Mouse (Mus musculus) retina, adult 2 months (tissue): Measurements from ENCODE around the gene Marveld1.

Experiments used
- DNase-seq: peaks from one replicate; pipeline ENCODE4 v3.0.0-alpha.2; 2012; ENCODE audit warnings: low read depth, low spot score

The Marveld1 gene

GRCm38 (mm10) chr19:42170025-42170969 is 23.1 kb downstream of the Marveld1 start:
- peak; percentile 87 for DNase-seq

GRCm38 (mm10) chr19:42176841-42177240 is 29.6 kb downstream of the Marveld1 start:
- DNase-seq: no peak

GRCm38 (mm10) chr19:42177461-42177860 is 30.3 kb downstream of the Marveld1 start:
- no peak for DNase-seq

- DNase-seq: peak; percentile 64
These were observed 32.2 kb downstream of the Marveld1 start for GRCm38 (mm10) chr19:42179356-42179755.

- no peak for DNase-seq
These were observed 35.5 kb downstream of the Marveld1 start for GRCm38 (mm10) chr19:42182673-42183072.

GRCm38 (mm10) chr19:42189735-42190134 is 42.5 kb downstream of the Marveld1 start:
- DNase-seq: no peak

- peak; percentile 42 for DNase-seq
These were observed 43.3 kb downstream of the Marveld1 start for GRCm38 (mm10) chr19:42190494-42190893.

- no peak for DNase-seq
These were observed 46.1 kb downstream of the Marveld1 start for GRCm38 (mm10) chr19:42193311-42193710.

- DNase-seq: no peak
These were observed 49.2 kb downstream of the Marveld1 start for GRCm38 (mm10) chr19:42196378-42196777.

GRCm38 (mm10) chr19:42197066-42197465 is 49.9 kb downstream of the Marveld1 start:
- no peak for DNase-seq

GRCm38 (mm10) chr19:42198026-42198425 is 50.8 kb downstream of the Marveld1 start:
- DNase-seq: no peak
